Mouse (Mus musculus): ENCODE results near the gene Nmb. TPM values are rescaled to one million over a fixed set of nuclear protein-coding genes. Genes with fewer than 3 reads are reported as not detected.
"Not testable (repeated sequence)": the region's sequence is repeated elsewhere in the genome, so short reads cannot be mapped to it uniquely, and the experiment has no call there.

Nmb gene
- total RNA-seq (2021): 10 to 100 TPM in 1 of 2 experiments, 1 to 10 TPM in 1; 3.8 to 10.7 TPM
- long read RNA-seq, experiment 1, partial matches to known transcripts: 0 of 1 reads
- long read RNA-seq, experiment 1, other reads (novel, unspliced or antisense): 0 of 1 reads
- long read RNA-seq, experiment 2: 0 reads

- peak; percentile 73 for DNase-seq (ENCODE audit: low spot score)
Measured at GRCm38 (mm10) chr7:80904921-80905515, at the start of gene Nmb. Gene Nmb, minus strand, starts transcription at chr7:80905076.

- DNase-seq (ENCODE audit: low spot score): no peak
Measured at GRCm38 (mm10) chr7:80954251-80954650, 49.4 kb upstream of the Nmb start.

- DNase-seq (ENCODE audit: low spot score): no peak
Measured at GRCm38 (mm10) chr7:80952140-80952539, 47.3 kb upstream of the Nmb start.

GRCm38 (mm10) chr7:80951461-80951860 lies 46.6 kb upstream of the Nmb start:
- no peak for DNase-seq (ENCODE audit: low spot score)

- DNase-seq (ENCODE audit: low spot score): peak; percentile 94
Measured at GRCm38 (mm10) chr7:80947445-80948350, 42.8 kb upstream of the Nmb start, which contains the start of gene Sec11a. Gene Sec11a, minus strand, starts transcription at chr7:80947780.

GRCm38 (mm10) chr7:80939808-80940207 lies 34.9 kb upstream of the Nmb start:
- no peak for DNase-seq (ENCODE audit: low spot score)

- not testable (repeated sequence) for DNase-seq (ENCODE audit: low spot score)
Measured at GRCm38 (mm10) chr7:80937304-80937666, 32.4 kb upstream of the Nmb start.

- not testable (repeated sequence) for DNase-seq (ENCODE audit: low spot score)
Measured at GRCm38 (mm10) chr7:80936617-80937303, 31.9 kb upstream of the Nmb start.

- DNase-seq (ENCODE audit: low spot score): no peak
Measured at GRCm38 (mm10) chr7:80935834-80936233, 31.0 kb upstream of the Nmb start.

GRCm38 (mm10) chr7:80932777-80933176 lies 27.9 kb upstream of the Nmb start:
- no peak for DNase-seq (ENCODE audit: low spot score)

- no peak for DNase-seq (ENCODE audit: low spot score)
Measured at GRCm38 (mm10) chr7:80931618-80932207, 26.8 kb upstream of the Nmb start.

- peak; percentile 30 for DNase-seq (ENCODE audit: low spot score)
Measured at GRCm38 (mm10) chr7:80923165-80923564, 18.3 kb upstream of the Nmb start.

GRCm38 (mm10) chr7:80919647-80920008 lies 14.8 kb upstream of the Nmb start:
- DNase-seq (ENCODE audit: low spot score): no peak

- DNase-seq (ENCODE audit: low spot score): no peak
Measured at GRCm38 (mm10) chr7:80918982-80919646, 14.2 kb upstream of the Nmb start.

- no peak for DNase-seq (ENCODE audit: low spot score)
Measured at GRCm38 (mm10) chr7:80917916-80918465, 13.1 kb upstream of the Nmb start.

- DNase-seq (ENCODE audit: low spot score): no peak
Measured at GRCm38 (mm10) chr7:80912496-80912895, 7.6 kb upstream of the Nmb start.

- no peak for DNase-seq (ENCODE audit: low spot score)
Measured at GRCm38 (mm10) chr7:80911053-80911452, 6.2 kb upstream of the Nmb start.

- no peak for DNase-seq (ENCODE audit: low spot score)
Measured at GRCm38 (mm10) chr7:80903625-80904422, 1.1 kb downstream of the Nmb start.

- no peak for DNase-seq (ENCODE audit: low spot score)
Measured at GRCm38 (mm10) chr7:80901541-80902274, 3.2 kb downstream of the Nmb start.

Measured in gastrocnemius, adult 18-20 months (tissue).